Mouse (Mus musculus) neural tube, embryonic 14.5 days (tissue): ENCODE data around the gene Hoxd9. TPM values are rescaled to one million over a fixed set of nuclear protein-coding genes. Genes with fewer than 3 reads are reported as not detected.
A peak's percentile ranks its signal among the peaks of the same experiment; 100 is the strongest.

Experiments used
- ATAC-seq: fragments of 200-750 bp; cut with Nextera tagmentation; 2 replicates; pipeline ENCODE4 v1.8.0; 2017; ENCODE audit warnings: low read depth, mild to moderate bottlenecking, moderate TSS enrichment, moderate library complexity
- H3K27ac ChIP-seq: fragments of 300-500 bp; sonication (generic); 2 replicates; pipeline ENCODE4 v1.5.1; 2014; ENCODE audit warnings: low read depth, mild to moderate bottlenecking, control low read depth, low read length, moderate library complexity, mixed read lengths
- H3K27me3 ChIP-seq: fragments of 300-500 bp; sonication (generic); 2 replicates; pipeline ENCODE4 v1.6.1; 2014; ENCODE audit warnings: low read length; ENCODE audit not compliant: control insufficient read depth, insufficient read depth
- H3K36me3 ChIP-seq: fragments of 300-500 bp; sonication (generic); 2 replicates; pipeline ENCODE4 v1.6.1; 2014; ENCODE audit warnings: low read length, mixed read lengths; ENCODE audit not compliant: control insufficient read depth, insufficient read depth
- H3K4me1 ChIP-seq: fragments of 300-500 bp; sonication (generic); 2 replicates; pipeline ENCODE4 v1.6.1; 2014; ENCODE audit warnings: low read length; ENCODE audit not compliant: control insufficient read depth, insufficient read depth
- H3K4me2 ChIP-seq: fragments of 300-500 bp; sonication (generic); 2 replicates; pipeline ENCODE4 v1.6.1; 2014; ENCODE audit warnings: mild to moderate bottlenecking, low read depth, low read length, control low read depth
- H3K4me3 ChIP-seq: fragments of 300-500 bp; sonication (generic); 2 replicates; pipeline ENCODE4 v1.5.1; 2014; ENCODE audit warnings: low read depth, low read length, control low read depth, mixed read lengths
- H3K9ac ChIP-seq: fragments of 300-500 bp; sonication (generic); replicated peaks from 2 replicates; pipeline ENCODE4 v1.6.1; 2014; ENCODE audit warnings: low read depth, mild to moderate bottlenecking, control low read depth, low read length, mixed read lengths
- H3K9me3 ChIP-seq: fragments of 300-500 bp; sonication (generic); 2 replicates; pipeline ENCODE4 v1.6.1; 2016; ENCODE audit warnings: low read length; ENCODE audit not compliant: control insufficient read depth
- WGBS: fragments of 180-500 bp; shearing (Covaris S2); extraction: QIAGEN DNeasy Blood & Tissue Kit; methylation state at CpG from one replicate; pipeline ENCODE4 v1.1.7; 2014; 5-methylcytosine and 5-hydroxymethylcytosine counted together
- polyA plus RNA-seq: library from polyadenylated mRNA; unstranded; fragments of >200 nt; fragmentation: Nextera tagmentation; extraction: Ambion mirVana; gene quantifications from 2 replicates; pipeline ENCODE4 v1.2.1, GENCODE M21; 2014

The Hoxd9 gene
- polyA plus RNA-seq, 1 experiment from 2014 or later = 37.4 TPM

GRCm38 (mm10) chr2:74699664-74700545, 2.4 kb downstream of the Hoxd9 start:
- H3K4me1 ChIP-seq = peaks cover 15% of the 10 kb centered on the region; the same call in 1 of the 2 replicates
- H3K27me3 ChIP-seq = peaks cover 5% of the 10 kb centered on the region; the same call in 1 of the 2 replicates
- peak overlapping the region; percentile 92 for H3K9ac ChIP-seq
- H3K4me2 ChIP-seq = peak overlapping the region; percentile 74
- no peaks in the 10 kb centered on the region for H3K9me3 ChIP-seq
- WGBS = 7% methylated on average over 23 of the region's 23 CpGs
- no peaks in the 10 kb centered on the region for H3K36me3 ChIP-seq
- peak overlapping the region; percentile 90 for H3K27ac ChIP-seq
- peak overlapping the region; percentile 53 for H3K4me3 ChIP-seq
- no peak for ATAC-seq

- no peak for ATAC-seq
- Histone ChIP-seq H3K4me2 (peak overlapping the region; percentile 74), H3K9me3 (no peaks in the 10 kb centered on the region), H3K36me3 (no peaks in the 10 kb centered on the region), H3K4me1 (peaks cover 15% of the 10 kb centered on the region; the same call in 1 of the 2 replicates), H3K27me3 (0 out of 2 replicates have a peak, but pooled peaks cover under 1% of the 10 kb centered on the region), H3K27ac (peak overlapping the region; percentile 90), H3K4me3 (peak overlapping the region; percentile 53), H3K9ac (peak overlapping the region; percentile 92)
- WGBS = 6% methylated on average over 22 of the region's 22 CpGs
Measured at GRCm38 (mm10) chr2:74700546-74701112, 3.1 kb downstream of the Hoxd9 start.

GRCm38 (mm10) chr2:74701949-74702819, 4.7 kb downstream of the Hoxd9 start:
- Histone ChIP-seq H3K9me3 (no peaks in the 10 kb centered on the region), H3K4me3 (peak overlapping the region; percentile 16; the same call in 1 of the 2 replicates), H3K4me1 (peaks cover 16% of the 10 kb centered on the region; the same call in 1 of the 2 replicates), H3K27ac (peak overlapping the region; percentile 48; the same call in 1 of the 2 replicates), H3K36me3 (no peaks in the 10 kb centered on the region), H3K4me2 (peak overlapping the region; percentile 75), H3K9ac (no peak overlapping the region; the same call in 1 of the 2 replicates), H3K27me3 (no peaks in the 10 kb centered on the region)
- no peak for ATAC-seq
- WGBS = 11% methylated on average over 17 of the region's 17 CpGs

- Histone ChIP-seq H3K9ac (peak overlapping the region; percentile 99; the same call in 1 of the 2 replicates), H3K36me3 (no peaks in the 10 kb centered on the region), H3K4me3 (no peak overlapping the region; the same call in 1 of the 2 replicates), H3K27me3 (no peaks in the 10 kb centered on the region), H3K9me3 (no peaks in the 10 kb centered on the region), H3K4me1 (peaks cover 14% of the 10 kb centered on the region; the same call in 1 of the 2 replicates), H3K4me2 (peak overlapping the region; percentile 75), H3K27ac (no peak overlapping the region; the same call in 1 of the 2 replicates)
- 30% methylated on average over 6 of the region's 6 CpGs for WGBS
- ATAC-seq = no peak
Measured at GRCm38 (mm10) chr2:74702820-74703219, 5.3 kb downstream of the Hoxd9 start.

GRCm38 (mm10) chr2:74703317-74703716, 5.8 kb downstream of the Hoxd9 start:
- Histone ChIP-seq H3K9me3 (no peaks in the 10 kb centered on the region), H3K36me3 (no peaks in the 10 kb centered on the region), H3K4me3 (peak overlapping the region; percentile 77), H3K4me2 (peak overlapping the region; percentile 75), H3K9ac (peak overlapping the region; percentile 99), H3K27me3 (no peaks in the 10 kb centered on the region), H3K4me1 (peaks cover 15% of the 10 kb centered on the region; the same call in 1 of the 2 replicates), H3K27ac (peak overlapping the region; percentile 100)
- ATAC-seq = no peak
- 17% methylated on average over 10 of the region's 10 CpGs for WGBS

- Histone ChIP-seq H3K36me3 (no peaks in the 10 kb centered on the region), H3K9me3 (no peaks in the 10 kb centered on the region), H3K27me3 (no peaks in the 10 kb centered on the region), H3K9ac (peak overlapping the region; percentile 99), H3K4me3 (peak overlapping the region; percentile 77), H3K4me1 (peaks cover 20% of the 10 kb centered on the region; the same call in 1 of the 2 replicates), H3K27ac (peak overlapping the region; percentile 100), H3K4me2 (peak overlapping the region; percentile 75)
- no peak for ATAC-seq
- WGBS = 4% methylated on average over 21 of the region's 26 CpGs
Measured at GRCm38 (mm10) chr2:74703720-74704392, 6.3 kb downstream of the Hoxd9 start.

- Histone ChIP-seq H3K27me3 (no peaks in the 10 kb centered on the region), H3K4me1 (peaks cover 24% of the 10 kb centered on the region; the same call in 1 of the 2 replicates), H3K36me3 (no peaks in the 10 kb centered on the region), H3K9ac (peak within 1 kb of the TSS; percentile 99), H3K4me3 (peak within 1 kb of the TSS; percentile 77), H3K9me3 (no peaks in the 10 kb centered on the region), H3K4me2 (peak within 1 kb of the TSS; percentile 75), H3K27ac (peak within 1 kb of the TSS; percentile 100)
- ATAC-seq = peak; percentile 52
- under 1% methylated on average over 43 of the region's 52 CpGs for WGBS
Measured at GRCm38 (mm10) chr2:74704393-74704998, 7.0 kb downstream of the Hoxd9 start, which contains the start of gene Hoxd8. TSS of gene Hoxd8 (plus strand) at chr2:74704615.
